Mouse (Mus musculus): Measurements from ENCODE around the gene Hmcn2. TPM values are rescaled to one million over a fixed set of nuclear protein-coding genes. Genes with fewer than 3 reads are reported as not detected.

Gene Hmcn2
- polyA plus RNA-seq, 1 experiment from 2014 or later, result 1.0 TPM

GRCm38 (mm10) chr2:31493243-31493642 is 179.0 kb downstream of the Hmcn2 start:
- no peak overlapping the region for H3K9ac ChIP-seq (ENCODE audit: low read depth, low read length)
- WGBS, result 29% methylated on average over 11 of the region's 11 CpGs
- no peaks in the 10 kb centered on the region for H3K9me3 ChIP-seq (replicated peaks; ENCODE audit: low read length)
- no peak overlapping the region for H3K4me2 ChIP-seq (ENCODE audit: low read length)
- H3K4me1 ChIP-seq (replicated peaks; ENCODE audit: insufficient read depth, low read length), result peaks cover 4% of the 10 kb centered on the region; the same call in 1 of the 2 replicates
- H3K36me3 ChIP-seq (ENCODE audit: insufficient read depth, low read length), result no peaks in the 10 kb centered on the region
- DNase-seq (ENCODE audit: low spot score) (no peak), ATAC-seq (replicated peaks; ENCODE audit: low FRiP score, low read depth) (no peak)
- TF ChIP-seq CTCF (IDR thresholded peaks at IDR 0.05; ENCODE audit: low read depth), result no peak
- no peaks in the 10 kb centered on the region for H3K27me3 ChIP-seq (ENCODE audit: insufficient read depth, low read length)
- H3K4me3 ChIP-seq (replicated peaks; ENCODE audit: low read depth, low read length), result no peak overlapping the region
- H3K27ac ChIP-seq, result no peak overlapping the region

- no peaks in the 10 kb centered on the region for H3K36me3 ChIP-seq (ENCODE audit: insufficient read depth, low read length)
- no peak overlapping the region for H3K9ac ChIP-seq (ENCODE audit: low read depth, low read length)
- no peak overlapping the region for H3K27ac ChIP-seq
- no peak for DNase-seq (ENCODE audit: low spot score)
- peaks cover 4% of the 10 kb centered on the region; the same call in 1 of the 2 replicates for H3K4me1 ChIP-seq (replicated peaks; ENCODE audit: insufficient read depth, low read length)
- H3K4me2 ChIP-seq (ENCODE audit: low read length), result no peak overlapping the region
- no peak for ATAC-seq (replicated peaks; ENCODE audit: low FRiP score, low read depth)
- H3K27me3 ChIP-seq (ENCODE audit: insufficient read depth, low read length), result no peaks in the 10 kb centered on the region
- no peak for TF ChIP-seq CTCF (IDR thresholded peaks at IDR 0.05; ENCODE audit: low read depth)
- no peaks in the 10 kb centered on the region for H3K9me3 ChIP-seq (replicated peaks; ENCODE audit: low read length)
- no peak overlapping the region for H3K4me3 ChIP-seq (replicated peaks; ENCODE audit: low read depth, low read length)
- 53% methylated on average over 5 of the region's 5 CpGs for WGBS
Observed at GRCm38 (mm10) chr2:31494315-31494714, 180.1 kb downstream of the Hmcn2 start.

- Histone ChIP-seq H3K9ac (ENCODE audit: low read depth, low read length) (no peak overlapping the region), H3K36me3 (ENCODE audit: insufficient read depth, low read length) (no peaks in the 10 kb centered on the region), H3K27ac (no peak overlapping the region), H3K27me3 (ENCODE audit: insufficient read depth, low read length) (no peaks in the 10 kb centered on the region), H3K4me3 (replicated peaks; ENCODE audit: low read depth, low read length) (no peak overlapping the region), H3K4me2 (ENCODE audit: low read length) (no peak overlapping the region), H3K9me3 (replicated peaks; ENCODE audit: low read length) (no peaks in the 10 kb centered on the region), H3K4me1 (replicated peaks; ENCODE audit: insufficient read depth, low read length) (peaks cover 4% of the 10 kb centered on the region; the same call in 1 of the 2 replicates)
- DNase-seq (ENCODE audit: low spot score) (no peak), ATAC-seq (replicated peaks; ENCODE audit: low FRiP score, low read depth) (no peak)
- no peak for TF ChIP-seq CTCF (IDR thresholded peaks at IDR 0.05; ENCODE audit: low read depth)
- WGBS, result 39% methylated on average over 13 of the region's 13 CpGs
Observed at GRCm38 (mm10) chr2:31495046-31495476, 180.8 kb downstream of the Hmcn2 start.

GRCm38 (mm10) chr2:31496141-31496540 is 181.9 kb downstream of the Hmcn2 start:
- Histone ChIP-seq H3K27me3 (ENCODE audit: insufficient read depth, low read length) (no peaks in the 10 kb centered on the region), H3K4me2 (ENCODE audit: low read length) (no peak overlapping the region), H3K36me3 (ENCODE audit: insufficient read depth, low read length) (no peaks in the 10 kb centered on the region), H3K9me3 (replicated peaks; ENCODE audit: low read length) (no peaks in the 10 kb centered on the region), H3K4me1 (replicated peaks; ENCODE audit: insufficient read depth, low read length) (peaks cover 4% of the 10 kb centered on the region; the same call in 1 of the 2 replicates), H3K4me3 (replicated peaks; ENCODE audit: low read depth, low read length) (no peak overlapping the region), H3K27ac (no peak overlapping the region), H3K9ac (ENCODE audit: low read depth, low read length) (no peak overlapping the region)
- 18% methylated on average over 1 of the region's 1 CpGs for WGBS
- DNase-seq (ENCODE audit: low spot score) (no peak), ATAC-seq (replicated peaks; ENCODE audit: low FRiP score, low read depth) (no peak)
- no peak for TF ChIP-seq CTCF (IDR thresholded peaks at IDR 0.05; ENCODE audit: low read depth)

GRCm38 (mm10) chr2:31497113-31497512 is 182.9 kb downstream of the Hmcn2 start:
- Histone ChIP-seq H3K4me2 (ENCODE audit: low read length) (no peak overlapping the region), H3K27ac (no peak overlapping the region), H3K9me3 (replicated peaks; ENCODE audit: low read length) (no peaks in the 10 kb centered on the region), H3K36me3 (ENCODE audit: insufficient read depth, low read length) (no peaks in the 10 kb centered on the region), H3K27me3 (ENCODE audit: insufficient read depth, low read length) (no peaks in the 10 kb centered on the region), H3K9ac (ENCODE audit: low read depth, low read length) (no peak overlapping the region), H3K4me3 (replicated peaks; ENCODE audit: low read depth, low read length) (no peak overlapping the region), H3K4me1 (replicated peaks; ENCODE audit: insufficient read depth, low read length) (peaks cover 4% of the 10 kb centered on the region; the same call in 1 of the 2 replicates)
- ATAC-seq (replicated peaks; ENCODE audit: low FRiP score, low read depth) (no peak), DNase-seq (ENCODE audit: low spot score) (no peak)
- TF ChIP-seq CTCF (IDR thresholded peaks at IDR 0.05; ENCODE audit: low read depth), result no peak
- 43% methylated on average over 7 of the region's 7 CpGs for WGBS

GRCm38 (mm10) chr2:31497635-31498034 is 183.4 kb downstream of the Hmcn2 start:
- Histone ChIP-seq H3K27me3 (ENCODE audit: insufficient read depth, low read length) (no peaks in the 10 kb centered on the region), H3K4me2 (ENCODE audit: low read length) (no peak overlapping the region), H3K4me1 (replicated peaks; ENCODE audit: insufficient read depth, low read length) (peaks cover 4% of the 10 kb centered on the region; the same call in 1 of the 2 replicates), H3K27ac (no peak overlapping the region), H3K36me3 (ENCODE audit: insufficient read depth, low read length) (no peaks in the 10 kb centered on the region), H3K9me3 (replicated peaks; ENCODE audit: low read length) (no peaks in the 10 kb centered on the region), H3K9ac (ENCODE audit: low read depth, low read length) (no peak overlapping the region), H3K4me3 (replicated peaks; ENCODE audit: low read depth, low read length) (no peak overlapping the region)
- DNase-seq (ENCODE audit: low spot score), result no peak
- WGBS, result 45% methylated on average over 19 of the region's 19 CpGs
- TF ChIP-seq CTCF (IDR thresholded peaks at IDR 0.05; ENCODE audit: low read depth), result no peak
- ATAC-seq (replicated peaks; ENCODE audit: low FRiP score, low read depth), result no peak
